Mouse (Mus musculus): ENCODE results near the gene Il11. TPM values are rescaled to one million over a fixed set of nuclear protein-coding genes. Genes with fewer than 3 reads are reported as not detected.
A peak's percentile ranks its signal among the peaks of the same experiment; 100 is the strongest.
"Not testable (repeated sequence)": the region's sequence is repeated elsewhere in the genome, so short reads cannot be mapped to it uniquely, and the experiment has no call there.

The Il11 gene
- total RNA-seq, 1 experiment: 2.1 TPM

DNA sequence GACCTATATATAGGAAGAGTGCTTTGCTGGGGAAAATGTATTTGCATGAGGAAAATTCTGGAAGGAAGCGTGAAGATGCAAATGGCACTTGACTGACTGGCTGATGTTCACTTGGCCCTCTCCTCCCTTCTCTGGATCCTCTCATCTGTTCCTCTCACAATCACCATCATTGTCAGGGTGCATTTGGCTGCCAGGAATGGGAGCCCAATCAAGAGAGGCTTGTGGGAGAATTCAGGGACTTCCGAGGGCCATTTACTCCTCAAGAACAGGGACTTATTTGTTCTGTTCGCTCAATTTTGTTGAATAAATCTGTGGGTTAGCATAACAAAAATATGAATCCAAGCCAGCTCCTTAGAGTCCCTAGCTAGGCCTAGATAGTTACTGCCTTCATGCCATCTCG, 39.0 kb upstream of the Il11 start:
- Histone ChIP-seq H3K4me3 (ENCODE audit: insufficient read depth in 1 of 2, low read depth in 1 of 2, low read length in 2 of 2, poor library complexity in 1 of 2, severe bottlenecking in 1 of 2) (no peak overlapping the region), H3K9me3 (ENCODE audit: control insufficient read depth, insufficient read depth, low read depth, low read length) (no peaks in the 10 kb centered on the region), H3K9ac (ENCODE audit: insufficient read depth, low read depth, low read length, poor library complexity, severe bottlenecking) (no peak overlapping the region; the same call in 1 of the 2 replicates), H3K27ac (ENCODE audit: insufficient read depth, low read depth, low read length, poor library complexity, severe bottlenecking) (peak overlapping the region; percentile 85; the same call in 1 of the 2 replicates), H3K36me3 (ENCODE audit: control insufficient read depth, insufficient read depth, low read length, poor library complexity, severe bottlenecking) (no peaks in the 10 kb centered on the region), H3K4me1 (ENCODE audit: control insufficient read depth in 2 of 2, insufficient read depth in 2 of 2, low read length in 2 of 2, poor library complexity in 1 of 2) (peaks cover 19 to 40% of the 10 kb centered on the region in 2 experiments)
- TF ChIP-seq ZNF384 (IDR thresholded peaks at IDR 0.05; ENCODE audit: low read depth, low read length) (no peak), HCFC1 (IDR thresholded peaks at IDR 0.05; ENCODE audit: borderline replicate concordance, insufficient read depth, low read length) (no peak), CHD2 (IDR thresholded peaks at IDR 0.05; ENCODE audit: low read depth, low read length) (no peak), MAFK (IDR thresholded peaks at IDR 0.05; ENCODE audit: insufficient read depth, low read depth, low read length) (no peak), ZC3H11A (IDR thresholded peaks at IDR 0.05; ENCODE audit: borderline replicate concordance, low read depth, low read length) (no peak)
- in situ Hi-C loops (cut with MboI; ENCODE audit: low sequenced_read_pairs in 2 of 2, unreplicated experiment in 2 of 2): no loop called here
- no peak for DNase-seq (ENCODE audit: low read depth, low spot score)

DNA sequence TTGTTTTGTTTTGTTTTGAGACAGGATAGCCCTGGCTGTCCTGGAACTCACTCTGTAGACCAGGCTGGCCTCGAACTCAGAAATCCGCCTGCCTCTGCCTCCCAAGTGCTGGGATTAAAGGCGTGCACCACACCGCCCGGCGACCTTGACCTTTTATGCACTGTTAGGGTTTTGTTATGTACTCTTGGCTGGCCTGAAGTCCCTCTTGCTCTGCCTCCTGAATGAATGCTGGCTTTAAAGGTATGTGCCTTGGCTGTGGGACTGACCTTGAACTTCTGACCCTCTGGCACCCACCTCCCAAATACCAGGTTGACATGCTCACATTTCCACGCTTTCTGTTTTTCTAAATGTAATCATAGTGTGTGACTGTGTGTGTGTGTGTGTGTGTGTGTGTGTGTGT, 38.3 kb upstream of the Il11 start:
- H3K36me3 ChIP-seq (ENCODE audit: control insufficient read depth, insufficient read depth, low read length, poor library complexity, severe bottlenecking); in situ Hi-C loops (cut with MboI; ENCODE audit: low sequenced_read_pairs in 2 of 2, unreplicated experiment in 2 of 2); H3K4me3 ChIP-seq (ENCODE audit: insufficient read depth in 1 of 2, low read depth in 1 of 2, low read length in 2 of 2, poor library complexity in 1 of 2, severe bottlenecking in 1 of 2); H3K9ac ChIP-seq (ENCODE audit: insufficient read depth, low read depth, low read length, poor library complexity, severe bottlenecking); H3K9me3 ChIP-seq (ENCODE audit: control insufficient read depth, insufficient read depth, low read depth, low read length): not testable (repeated sequence)
- Histone ChIP-seq H3K4me1 (ENCODE audit: control insufficient read depth in 2 of 2, insufficient read depth in 2 of 2, low read length in 2 of 2, poor library complexity in 1 of 2) (peaks cover 19 to 34% of the 10 kb centered on the region in 2 experiments), H3K27ac (ENCODE audit: insufficient read depth, low read depth, low read length, poor library complexity, severe bottlenecking) (peak overlapping the region; percentile 85; the same call in 1 of the 2 replicates)
- peak; percentile 91 for DNase-seq (ENCODE audit: low read depth, low spot score)

DNA sequence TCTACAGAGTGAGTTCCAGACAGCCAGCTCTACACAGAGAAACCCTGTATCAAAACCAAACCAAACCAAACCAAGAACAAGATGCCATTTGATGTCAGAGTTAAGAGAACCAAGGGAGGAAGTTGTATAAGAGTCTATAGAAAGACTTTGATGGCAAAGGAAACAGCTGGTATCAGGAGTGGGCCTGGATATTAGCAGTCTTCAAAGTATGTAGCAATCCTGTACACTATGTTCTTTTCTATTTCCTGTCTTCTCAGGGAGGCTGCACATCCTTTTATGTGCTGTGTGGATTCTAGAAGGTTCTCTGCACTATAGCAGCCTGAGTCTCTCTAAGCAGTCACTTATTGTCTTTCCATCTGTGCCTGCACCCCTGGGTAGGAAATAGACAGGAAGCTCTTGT, 33.9 kb upstream of the Il11 start:
- in situ Hi-C loops (cut with MboI; ENCODE audit: low sequenced_read_pairs in 2 of 2, unreplicated experiment in 2 of 2): no loop called here
- H3K27ac ChIP-seq (ENCODE audit: insufficient read depth, low read depth, low read length, poor library complexity, severe bottlenecking): no peak overlapping the region
- H3K9me3 ChIP-seq (ENCODE audit: control insufficient read depth, insufficient read depth, low read depth, low read length): no peaks in the 10 kb centered on the region
- peaks cover 3 to 8% of the 10 kb centered on the region in 2 experiments; a peak in 3 of 4 replicates for H3K4me1 ChIP-seq (ENCODE audit: control insufficient read depth in 2 of 2, insufficient read depth in 2 of 2, low read length in 2 of 2, poor library complexity in 1 of 2)
- H3K9ac ChIP-seq (ENCODE audit: insufficient read depth, low read depth, low read length, poor library complexity, severe bottlenecking): no peak overlapping the region
- DNase-seq (ENCODE audit: low read depth, low spot score): no peak
- peaks cover under 1% of the 10 kb centered on the region; the same call in 1 of the 2 replicates for H3K36me3 ChIP-seq (ENCODE audit: control insufficient read depth, insufficient read depth, low read length, poor library complexity, severe bottlenecking)
- TF ChIP-seq MAFK (IDR thresholded peaks at IDR 0.05; ENCODE audit: insufficient read depth, low read depth, low read length) (no peak), ZC3H11A (IDR thresholded peaks at IDR 0.05; ENCODE audit: borderline replicate concordance, low read depth, low read length) (no peak), ZNF384 (IDR thresholded peaks at IDR 0.05; ENCODE audit: low read depth, low read length) (no peak), CHD2 (IDR thresholded peaks at IDR 0.05; ENCODE audit: low read depth, low read length) (no peak), HCFC1 (IDR thresholded peaks at IDR 0.05; ENCODE audit: borderline replicate concordance, insufficient read depth, low read length) (no peak)
- H3K4me3 ChIP-seq (ENCODE audit: insufficient read depth in 1 of 2, low read depth in 1 of 2, low read length in 2 of 2, poor library complexity in 1 of 2, severe bottlenecking in 1 of 2): no peak overlapping the region

DNA sequence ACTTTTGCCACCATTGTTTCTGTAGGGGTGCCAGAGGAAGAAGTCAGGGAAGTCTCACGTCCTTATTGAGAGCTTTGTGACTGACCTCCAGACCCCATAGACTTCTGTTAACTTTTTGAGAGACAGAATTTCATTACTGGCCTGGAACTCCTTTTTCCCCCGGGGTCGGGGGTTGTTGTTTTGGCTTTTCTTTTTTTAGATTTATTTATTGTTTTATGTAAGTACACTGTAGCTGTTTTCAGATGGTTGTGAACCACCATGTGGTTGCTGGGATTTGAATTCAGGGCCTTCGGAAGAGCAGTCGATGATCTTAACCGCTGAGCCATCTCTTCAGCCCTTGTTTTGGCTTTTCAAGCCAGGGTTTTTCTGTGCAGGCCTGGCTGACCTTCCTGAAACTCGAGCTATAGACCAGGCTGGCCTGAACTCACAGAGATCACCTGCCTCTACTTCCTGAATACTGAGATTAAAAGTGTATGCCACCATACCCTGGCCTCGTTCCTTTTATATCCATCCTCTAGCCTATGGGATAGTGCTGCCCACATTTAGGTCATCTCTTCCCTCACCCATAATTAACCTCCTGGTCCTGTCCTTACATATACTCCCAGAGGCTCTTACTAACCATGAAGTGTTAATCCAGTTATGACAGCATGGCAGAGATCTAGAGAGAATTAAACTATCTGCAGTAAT, 30.6 kb upstream of the Il11 start:
- Histone ChIP-seq H3K27ac (ENCODE audit: insufficient read depth, low read depth, low read length, poor library complexity, severe bottlenecking) (peak overlapping the region; percentile 69; the same call in 1 of the 2 replicates), H3K9ac (ENCODE audit: insufficient read depth, low read depth, low read length, poor library complexity, severe bottlenecking) (peak overlapping the region; percentile 87), H3K9me3 (ENCODE audit: control insufficient read depth, insufficient read depth, low read depth, low read length) (no peaks in the 10 kb centered on the region), H3K4me1 (ENCODE audit: control insufficient read depth in 2 of 2, insufficient read depth in 2 of 2, low read length in 2 of 2, poor library complexity in 1 of 2) (peaks cover 2 to 7% of the 10 kb centered on the region in 2 experiments; a peak in 2 of 4 replicates), H3K4me3 (ENCODE audit: insufficient read depth in 1 of 2, low read depth in 1 of 2, low read length in 2 of 2, poor library complexity in 1 of 2, severe bottlenecking in 1 of 2) (peak overlapping the region; percentile 78 to 83), H3K36me3 (ENCODE audit: control insufficient read depth, insufficient read depth, low read length, poor library complexity, severe bottlenecking) (peaks cover 27% of the 10 kb centered on the region)
- DNase-seq (ENCODE audit: low read depth, low spot score): no peak
- in situ Hi-C loops (cut with MboI; ENCODE audit: low sequenced_read_pairs in 2 of 2, unreplicated experiment in 2 of 2): no loop called here
- TF ChIP-seq ZC3H11A (IDR thresholded peaks at IDR 0.05; ENCODE audit: borderline replicate concordance, low read depth, low read length) (no peak), MAFK (IDR thresholded peaks at IDR 0.05; ENCODE audit: insufficient read depth, low read depth, low read length) (no peak), CHD2 (IDR thresholded peaks at IDR 0.05; ENCODE audit: low read depth, low read length) (no peak), HCFC1 (IDR thresholded peaks at IDR 0.05; ENCODE audit: borderline replicate concordance, insufficient read depth, low read length) (no peak), ZNF384 (IDR thresholded peaks at IDR 0.05; ENCODE audit: low read depth, low read length) (no peak)
